Mouse (Mus musculus): ENCODE data around the gene Sorcs1.
A peak's percentile ranks its signal among the peaks of the same experiment; 100 is the strongest.

Sorcs1 gene

GRCm38 (mm10) chr19:50677903-50678896 is at the start of gene Sorcs1:
TSS of gene Sorcs1 (minus strand) at chr19:50678646.
- peak; percentile 52 for DNase-seq (ENCODE audit: low read depth, low spot score)

GRCm38 (mm10) chr19:50683277-50683676 is 4.8 kb upstream of the Sorcs1 start:
- no peak for DNase-seq (ENCODE audit: low read depth, low spot score)

- no peak for DNase-seq (ENCODE audit: low read depth, low spot score)
These were observed 500 bp upstream of the Sorcs1 start for GRCm38 (mm10) chr19:50678946-50679345.

GRCm38 (mm10) chr19:50676578-50677524 is 1.6 kb downstream of the Sorcs1 start:
- no peak for DNase-seq (ENCODE audit: low read depth, low spot score)

- DNase-seq (ENCODE audit: low read depth, low spot score): no peak
These were observed 3.5 kb downstream of the Sorcs1 start for GRCm38 (mm10) chr19:50674921-50675320.

GRCm38 (mm10) chr19:50667516-50667915 is 10.9 kb downstream of the Sorcs1 start:
- no peak for DNase-seq (ENCODE audit: low read depth, low spot score)

- no peak for DNase-seq (ENCODE audit: low read depth, low spot score)
These were observed 14.1 kb downstream of the Sorcs1 start for GRCm38 (mm10) chr19:50664311-50664710.

- DNase-seq (ENCODE audit: low read depth, low spot score): peak; percentile 48
These were observed 19.3 kb downstream of the Sorcs1 start for GRCm38 (mm10) chr19:50659144-50659543.

GRCm38 (mm10) chr19:50652750-50653149 is 25.7 kb downstream of the Sorcs1 start:
- DNase-seq (ENCODE audit: low read depth, low spot score): no peak

- DNase-seq (ENCODE audit: low read depth, low spot score): peak; percentile 63
These were observed 34.6 kb downstream of the Sorcs1 start for GRCm38 (mm10) chr19:50643836-50644235.

- no peak for DNase-seq (ENCODE audit: low read depth, low spot score)
These were observed 36.3 kb downstream of the Sorcs1 start for GRCm38 (mm10) chr19:50642121-50642520.

GRCm38 (mm10) chr19:50640251-50641032 is 38.0 kb downstream of the Sorcs1 start:
- DNase-seq (ENCODE audit: low read depth, low spot score): no peak

- no peak for DNase-seq (ENCODE audit: low read depth, low spot score)
These were observed 40.3 kb downstream of the Sorcs1 start for GRCm38 (mm10) chr19:50638176-50638575.

GRCm38 (mm10) chr19:50614013-50614412 is 64.4 kb downstream of the Sorcs1 start:
- DNase-seq (ENCODE audit: low read depth, low spot score): peak; percentile 13

- DNase-seq (ENCODE audit: low read depth, low spot score): no peak
These were observed 66.8 kb downstream of the Sorcs1 start for GRCm38 (mm10) chr19:50611619-50612018.

GRCm38 (mm10) chr19:50603882-50604281 is 74.6 kb downstream of the Sorcs1 start:
- DNase-seq (ENCODE audit: low read depth, low spot score): no peak

GRCm38 (mm10) chr19:50603380-50603779 is 75.1 kb downstream of the Sorcs1 start:
- no peak for DNase-seq (ENCODE audit: low read depth, low spot score)

GRCm38 (mm10) chr19:50597300-50597699 is 81.1 kb downstream of the Sorcs1 start:
- DNase-seq (ENCODE audit: low read depth, low spot score): no peak

- no peak for DNase-seq (ENCODE audit: low read depth, low spot score)
These were observed 92.3 kb downstream of the Sorcs1 start for GRCm38 (mm10) chr19:50586182-50586581.

GRCm38 (mm10) chr19:50582952-50583351 is 95.5 kb downstream of the Sorcs1 start:
- no peak for DNase-seq (ENCODE audit: low read depth, low spot score)

- DNase-seq (ENCODE audit: low read depth, low spot score): no peak
These were observed 108.7 kb downstream of the Sorcs1 start for GRCm38 (mm10) chr19:50569669-50570195.
